In genomic region chr5:122894007-122894637, GRCm38 (mm10) we compare ENCODE assay signal across 9 mouse cellular contexts. TPM values are rescaled to one million over a fixed set of nuclear protein-coding genes. Genes with fewer than 3 reads are reported as not detected.
DNase-seq lines count a peak whose midpoint lies in the region; ATAC-seq and TF ChIP-seq lines count a peak whose summit lies in the region.
"Had no signal": no experiment of that assay in that cellular context is flagged by ENCODE, and none has a peak within 500 bp of the region (broad histone marks: within the 10 kb centered on the region; RNA-seq: fewer than 3 reads in every experiment).

No protein-coding gene starts in this region.

- peak; percentile 80 for TF ChIP-seq CTCF in Patski (IDR thresholded peaks at IDR 0.05)
- peak; percentile 64 for TF ChIP-seq CTCF in cerebellum, adult 2 months (IDR thresholded peaks at IDR 0.05; ENCODE audit: borderline replicate concordance, insufficient read depth, low read depth, low read length)
- peak; percentile 75 for TF ChIP-seq CTCF in hindbrain, postnatal 0 days (IDR thresholded peaks at IDR 0.05; ENCODE audit: low read depth)
- TF ChIP-seq CTCF in lung, embryonic 14.5 days (IDR thresholded peaks at IDR 0.05; ENCODE audit: low read depth): peak; percentile 67

- POLR2A ChIA-PET in Patski (lab: Charles Lee): no interaction called here

- no peak overlapping the region for H3K9ac ChIP-seq in hindbrain, postnatal 0 days (replicated peaks; ENCODE audit: low read length)
- no peak overlapping the region for H3K9ac ChIP-seq in lung, embryonic 14.5 days

- no peak overlapping the region for H3K4me2 ChIP-seq in hindbrain, postnatal 0 days (ENCODE audit: low read depth, low read length)
- no peak overlapping the region for H3K4me2 ChIP-seq in lung, embryonic 14.5 days
- H3K4me2 ChIP-seq: heart, embryonic 13.5 days had no signal

- WGBS in cerebellum, adult 2 months: 91% methylated on average over 5 of the region's 5 CpGs
- 90% methylated on average over 5 of the region's 5 CpGs for WGBS in hindbrain, postnatal 0 days
- WGBS in lung, embryonic 14.5 days: 93% methylated on average over 5 of the region's 5 CpGs

- no peak overlapping the region for H3K4me3 ChIP-seq in cerebellum, adult 2 months (replicated peaks; ENCODE audit: insufficient read depth, low read depth, low read length)
- no peak overlapping the region for H3K4me3 ChIP-seq in hindbrain, postnatal 0 days (ENCODE audit: low read length)
- H3K4me3 ChIP-seq in lung, embryonic 14.5 days (ENCODE audit: low read depth, low read length): no peak overlapping the region
- H3K4me3 ChIP-seq: heart, embryonic 13.5 days had no signal

- H3K27ac ChIP-seq in cerebellum, adult 2 months (ENCODE audit: insufficient read depth, low read length): no peak overlapping the region
- H3K27ac ChIP-seq in hindbrain, postnatal 0 days: no peak overlapping the region
- no peak overlapping the region for H3K27ac ChIP-seq in lung, embryonic 14.5 days (ENCODE audit: low read depth)
- H3K27ac ChIP-seq: heart, embryonic 13.5 days had no signal

- DNase-seq in left cerebral cortex, adult 11 months (ENCODE audit: low spot score): peak; percentile 24
- no peak for DNase-seq in left cerebral cortex, adult 8-10 months (ENCODE audit: low spot score in 2 of 2)
- no peak for DNase-seq in Patski (ENCODE audit: low read depth, low spot score)
- DNase-seq in cerebellum, adult 2 months: peak; percentile 53 to 67
- DNase-seq in hindbrain, postnatal 0 days (ENCODE audit: low spot score): peak; percentile 69
- DNase-seq in lung, embryonic 14.5 days: peak; percentile 73
- DNase-seq in spleen, adult 18-20 months: peak; percentile 54 to 79
- no peak for DNase-seq in gastrocnemius, postnatal 14 days

- CTCF ChIA-PET in Patski (lab: Charles Lee): interaction anchor here (0.6 to 1.9 kb wide), 9 partner anchors 9 to 104 kb away, joined by 3 to 13 read pairs (median 3); no protein-coding TSS in a partner anchor

- intact Hi-C loops in gastrocnemius, postnatal 14 days (cut with DNase I; ENCODE audit: low total_unique reads): no loop called here

- no peaks in the 10 kb centered on the region for H3K36me3 ChIP-seq in hindbrain, postnatal 0 days (ENCODE audit: insufficient read depth, low read length)
- H3K36me3 ChIP-seq in lung, embryonic 14.5 days (ENCODE audit: insufficient read depth): no peaks in the 10 kb centered on the region
- H3K36me3 ChIP-seq: heart, embryonic 13.5 days had no signal

- in situ Hi-C loops in Patski (cut with MboI; ENCODE audit: low pct_unique_long_range_greater_than_20kb): no loop called here

- H3K9me3 ChIP-seq in hindbrain, postnatal 0 days (ENCODE audit: low read length): no peaks in the 10 kb centered on the region
- H3K9me3 ChIP-seq in lung, embryonic 14.5 days (ENCODE audit: low read depth, low read length): no peaks in the 10 kb centered on the region
- H3K9me3 ChIP-seq: heart, embryonic 13.5 days had no signal

- H3K27me3 ChIP-seq in Patski: no peaks in the 10 kb centered on the region
- no peaks in the 10 kb centered on the region for H3K27me3 ChIP-seq in cerebellum, adult 2 months (ENCODE audit: control insufficient read depth, insufficient read depth, low read length)
- H3K27me3 ChIP-seq in hindbrain, postnatal 0 days (ENCODE audit: insufficient read depth, low read length): no peaks in the 10 kb centered on the region
- no peaks in the 10 kb centered on the region for H3K27me3 ChIP-seq in lung, embryonic 14.5 days (ENCODE audit: insufficient read depth, low read length)
- H3K27me3 ChIP-seq: heart, embryonic 13.5 days had no signal

- H3K4me1 ChIP-seq in cerebellum, adult 2 months (ENCODE audit: control insufficient read depth, insufficient read depth, low read length): peaks cover 3% of the 10 kb centered on the region
- peaks cover 8% of the 10 kb centered on the region; the same call in 1 of the 2 replicates for H3K4me1 ChIP-seq in hindbrain, postnatal 0 days (ENCODE audit: insufficient read depth, low read length)
- peaks cover 7% of the 10 kb centered on the region for H3K4me1 ChIP-seq in lung, embryonic 14.5 days (ENCODE audit: insufficient read depth)

- no peak for ATAC-seq in Patski
- ATAC-seq in hindbrain, postnatal 0 days: no peak
- no peak for ATAC-seq in lung, embryonic 14.5 days (ENCODE audit: insufficient read depth)

- no peak for TF ChIP-seq POLR2A in cerebellum, adult 2 months (IDR thresholded peaks at IDR 0.05; ENCODE audit: borderline replicate concordance, insufficient read depth, low read length)

RNA-seq across cellular contexts. Expression of gene Rnf34, which starts 44.3 kb away (rescaled TPM):
- 10 to 100 TPM; 52.6 to 75.9 (median 58.6) TPM for total RNA-seq in left cerebral cortex, adult 8-10 months (2022)
- polyA plus RNA-seq in Patski (2021): 38.1 TPM
- polyA plus RNA-seq in cerebellum, adult 2 months (2012; rRNA removed): 44.8 and 45.6 TPM in 2 replicates
- total RNA-seq in hindbrain, postnatal 0 days (2014; rRNA removed): 23.8 and 37.2 TPM in 2 replicates
- 43.0 and 46.2 TPM in 2 replicates for polyA plus RNA-seq in hindbrain, postnatal 0 days (2015; fragmentation: Nextera tagmentation; extraction: Ambion mirVana)
- polyA plus RNA-seq in lung, embryonic 14.5 days (2014; fragmentation: Nextera tagmentation; extraction: Ambion mirVana): 29.8 and 33.5 TPM in 2 replicates
- 10 to 100 TPM; 14.9 to 17.6 TPM for total RNA-seq in gastrocnemius, postnatal 14 days (2021)

Comparison
In these comparisons a context has a peak if more than half of its experiments do, and no peak if none do; other contexts are left out.
1. DNase-seq: peak in left cerebral cortex, adult 11 months (single experiment), cerebellum, adult 2 months (2 of 2), hindbrain, postnatal 0 days (single experiment), lung, embryonic 14.5 days (single experiment) and spleen, adult 18-20 months (2 of 2); none in left cerebral cortex, adult 8-10 months (0 of 2), Patski (single experiment) and gastrocnemius, postnatal 14 days (single experiment).
2. Peak in every context shown above with its lines, with median percentiles within 50 percentile points of each other: CTCF ChIP-seq.